Mouse (Mus musculus): ENCODE measurements around the gene Col24a1. TPM values are rescaled to one million over a fixed set of nuclear protein-coding genes. Genes with fewer than 3 reads are reported as not detected.
"Not testable (repeated sequence)": the region's sequence is repeated elsewhere in the genome, so short reads cannot be mapped to it uniquely, and the experiment has no call there.

Col24a1 gene
- polyA plus RNA-seq, 1 experiment from 2014 or later = 0.33 TPM

DNA sequence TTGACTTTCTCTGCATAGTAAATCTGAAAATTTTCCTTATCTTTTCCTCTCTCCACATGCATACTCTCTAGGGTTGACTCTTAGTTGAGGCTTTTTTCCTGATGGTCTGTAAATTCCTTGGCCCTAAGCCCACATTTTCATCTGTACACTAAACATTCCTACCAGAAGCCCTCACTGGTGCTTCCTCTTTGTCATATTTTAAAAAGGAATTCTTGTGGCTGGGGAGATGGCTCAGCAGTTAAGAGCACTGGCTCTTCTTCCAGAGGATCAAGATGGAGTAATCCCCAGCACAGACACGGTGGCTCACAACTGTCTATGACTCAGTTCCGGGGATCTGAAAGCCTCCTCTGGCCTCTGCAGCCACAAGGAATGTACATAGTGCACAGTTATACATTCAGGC, 128.1 kb downstream of the Col24a1 start:
- H3K4me2 ChIP-seq (ENCODE audit: low read depth, low read length) = no peak overlapping the region
- H3K9me3 ChIP-seq (ENCODE audit: low read length) = no peaks in the 10 kb centered on the region
- H3K4me3 ChIP-seq (ENCODE audit: low read depth, low read length) = no peak overlapping the region
- no peak overlapping the region for H3K9ac ChIP-seq (replicated peaks)
- H3K27me3 ChIP-seq (ENCODE audit: insufficient read depth, low read length) = no peaks in the 10 kb centered on the region
- no peak overlapping the region for H3K27ac ChIP-seq (ENCODE audit: low read depth)
- no peaks in the 10 kb centered on the region for H3K36me3 ChIP-seq (replicated peaks; ENCODE audit: insufficient read depth, low read length)
- 60% methylated on average over 2 of the region's 2 CpGs for WGBS (ENCODE audit: insufficient replicate concordance)
- DNase-seq = no peak
- TF ChIP-seq CTCF (IDR thresholded peaks at IDR 0.05; ENCODE audit: low read depth) (no peak), EP300 (IDR thresholded peaks at IDR 0.05; ENCODE audit: low read depth) (no peak)
- ATAC-seq = no peak
- no peaks in the 10 kb centered on the region for H3K4me1 ChIP-seq (ENCODE audit: insufficient read depth)

DNA sequence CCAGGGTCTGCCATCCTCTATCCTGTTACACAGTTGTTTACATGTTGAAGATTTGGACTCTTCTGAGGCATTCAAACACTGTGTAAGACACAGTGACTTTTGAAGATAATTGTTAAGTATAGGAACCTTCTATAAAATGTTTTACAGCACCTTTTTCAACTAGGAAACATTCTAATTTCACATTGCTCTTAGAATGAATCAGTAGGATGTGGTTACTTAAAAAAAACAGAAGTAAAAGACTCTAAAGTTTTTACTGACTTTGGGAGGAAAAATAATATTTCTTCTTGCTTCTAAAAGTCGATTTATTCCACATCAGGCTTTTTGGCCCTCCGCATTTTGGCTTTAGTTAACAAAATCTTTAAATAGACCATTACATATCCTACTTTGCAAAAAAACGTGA, 129.8 kb downstream of the Col24a1 start:
- TF ChIP-seq EP300 (IDR thresholded peaks at IDR 0.05; ENCODE audit: low read depth) = no peak
- no peak for TF ChIP-seq CTCF (IDR thresholded peaks at IDR 0.05; ENCODE audit: low read depth)
- H3K4me1 ChIP-seq (ENCODE audit: insufficient read depth) = no peaks in the 10 kb centered on the region
- no peak overlapping the region for H3K9ac ChIP-seq (replicated peaks)
- ATAC-seq = no peak
- H3K27me3 ChIP-seq (ENCODE audit: insufficient read depth, low read length) = no peaks in the 10 kb centered on the region
- H3K4me3 ChIP-seq (ENCODE audit: low read depth, low read length) = no peak overlapping the region
- no peaks in the 10 kb centered on the region for H3K36me3 ChIP-seq (replicated peaks; ENCODE audit: insufficient read depth, low read length)
- no peaks in the 10 kb centered on the region for H3K9me3 ChIP-seq (ENCODE audit: low read length)
- no peak overlapping the region for H3K27ac ChIP-seq (ENCODE audit: low read depth)
- H3K4me2 ChIP-seq (ENCODE audit: low read depth, low read length) = no peak overlapping the region
- DNase-seq = no peak
- WGBS (ENCODE audit: insufficient replicate concordance) = 80% methylated on average over 3 of the region's 3 CpGs

DNA sequence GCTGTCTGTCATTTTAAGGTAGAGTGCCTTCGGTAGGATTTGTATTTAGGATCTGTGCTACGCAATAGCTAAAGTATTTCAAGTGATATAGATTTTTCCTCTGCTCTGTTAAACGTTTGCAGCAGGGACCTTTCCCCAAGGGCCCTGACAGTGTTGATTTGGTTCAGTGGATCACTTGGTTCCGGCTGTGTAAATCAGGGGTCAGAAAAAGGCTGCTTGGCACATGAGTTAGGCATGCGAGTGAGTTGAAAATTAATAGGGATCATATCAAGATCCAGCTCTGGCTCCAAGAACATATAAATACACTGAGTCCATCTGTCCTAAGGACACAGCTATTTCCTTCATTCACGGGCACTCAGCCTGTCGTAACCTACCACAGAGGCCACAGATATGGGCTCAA, 146.1 kb downstream of the Col24a1 start:
- no peak for TF ChIP-seq EP300 (IDR thresholded peaks at IDR 0.05; ENCODE audit: low read depth)
- no peak for TF ChIP-seq CTCF (IDR thresholded peaks at IDR 0.05; ENCODE audit: low read depth)
- ATAC-seq (no peak), DNase-seq (no peak)
- H3K4me2 ChIP-seq (ENCODE audit: low read depth, low read length) = no peak overlapping the region
- no peaks in the 10 kb centered on the region for H3K9me3 ChIP-seq (ENCODE audit: low read length)
- no peak overlapping the region for H3K4me3 ChIP-seq (ENCODE audit: low read depth, low read length)
- H3K27ac ChIP-seq (ENCODE audit: low read depth) = no peak overlapping the region
- H3K36me3 ChIP-seq (replicated peaks; ENCODE audit: insufficient read depth, low read length) = no peaks in the 10 kb centered on the region
- H3K9ac ChIP-seq (replicated peaks) = no peak overlapping the region
- H3K27me3 ChIP-seq (ENCODE audit: insufficient read depth, low read length) = no peaks in the 10 kb centered on the region
- 71% methylated on average over 7 of the region's 7 CpGs for WGBS (ENCODE audit: insufficient replicate concordance)
- no peaks in the 10 kb centered on the region for H3K4me1 ChIP-seq (ENCODE audit: insufficient read depth)

DNA sequence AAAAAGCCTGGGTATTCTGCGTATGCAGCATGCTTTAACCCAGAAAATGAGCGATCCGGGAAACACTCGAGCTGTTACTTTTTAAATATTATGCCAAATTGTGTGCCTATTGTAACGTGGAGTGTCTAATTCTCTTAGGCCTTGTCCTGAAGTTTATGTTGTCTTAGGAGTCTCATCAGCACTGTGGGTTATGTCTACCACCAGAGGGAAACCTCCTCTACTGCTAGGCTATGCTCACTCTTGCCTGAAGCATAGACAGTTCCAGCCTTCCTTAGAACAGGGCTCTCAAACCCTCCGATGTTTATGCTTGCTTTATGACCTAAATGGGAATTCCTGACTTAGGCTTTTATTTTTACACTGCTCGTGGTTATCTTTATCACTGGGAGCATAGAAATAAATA, 146.8 kb downstream of the Col24a1 start:
- DNase-seq = no peak
- 75% methylated on average over 7 of the region's 7 CpGs for WGBS (ENCODE audit: insufficient replicate concordance)
- H3K36me3 ChIP-seq (replicated peaks; ENCODE audit: insufficient read depth, low read length) = no peaks in the 10 kb centered on the region
- H3K4me3 ChIP-seq (ENCODE audit: low read depth, low read length) = no peak overlapping the region
- no peaks in the 10 kb centered on the region for H3K27me3 ChIP-seq (ENCODE audit: insufficient read depth, low read length)
- no peak overlapping the region for H3K9ac ChIP-seq (replicated peaks)
- no peaks in the 10 kb centered on the region for H3K9me3 ChIP-seq (ENCODE audit: low read length)
- ATAC-seq = no peak
- H3K27ac ChIP-seq (ENCODE audit: low read depth) = no peak overlapping the region
- H3K4me2 ChIP-seq (ENCODE audit: low read depth, low read length) = no peak overlapping the region
- no peaks in the 10 kb centered on the region for H3K4me1 ChIP-seq (ENCODE audit: insufficient read depth)
- peak; percentile 32 for TF ChIP-seq CTCF (IDR thresholded peaks at IDR 0.05; ENCODE audit: low read depth)
- no peak for TF ChIP-seq EP300 (IDR thresholded peaks at IDR 0.05; ENCODE audit: low read depth)

DNA sequence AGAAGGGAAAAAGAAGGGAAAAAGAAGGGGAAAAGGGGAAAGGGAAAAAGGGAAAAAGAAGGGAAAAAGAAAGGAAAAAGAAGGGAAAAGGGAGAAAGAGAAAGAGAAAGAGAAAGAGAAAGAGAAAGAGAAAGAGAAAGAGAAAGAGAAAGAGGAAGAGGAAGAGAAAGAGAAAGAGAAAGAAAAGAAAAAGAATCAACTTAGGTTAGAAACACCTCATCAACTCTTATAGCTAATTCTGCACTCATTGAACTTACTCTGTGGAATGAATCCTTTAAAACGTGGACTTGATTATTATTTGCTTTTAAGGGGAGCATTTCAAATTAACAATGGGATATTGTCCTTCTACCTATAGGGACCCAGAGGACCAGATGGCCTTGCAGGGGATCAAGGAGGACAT, 148.7 kb downstream of the Col24a1 start:
- TF ChIP-seq CTCF (IDR thresholded peaks at IDR 0.05; ENCODE audit: low read depth) (no peak), EP300 (IDR thresholded peaks at IDR 0.05; ENCODE audit: low read depth) (no peak)
- H3K9me3 ChIP-seq (ENCODE audit: low read length) = no peaks in the 10 kb centered on the region
- no peak overlapping the region for H3K4me2 ChIP-seq (ENCODE audit: low read depth, low read length)
- no peaks in the 10 kb centered on the region for H3K4me1 ChIP-seq (ENCODE audit: insufficient read depth)
- H3K4me3 ChIP-seq (ENCODE audit: low read depth, low read length) = no peak overlapping the region
- no peaks in the 10 kb centered on the region for H3K36me3 ChIP-seq (replicated peaks; ENCODE audit: insufficient read depth, low read length)
- no peak for ATAC-seq
- 74% methylated on average over 1 of the region's 1 CpGs for WGBS (ENCODE audit: insufficient replicate concordance)
- H3K27ac ChIP-seq (ENCODE audit: low read depth) = no peak overlapping the region
- no peaks in the 10 kb centered on the region for H3K27me3 ChIP-seq (ENCODE audit: insufficient read depth, low read length)
- no peak for DNase-seq
- no peak overlapping the region for H3K9ac ChIP-seq (replicated peaks)

DNA sequence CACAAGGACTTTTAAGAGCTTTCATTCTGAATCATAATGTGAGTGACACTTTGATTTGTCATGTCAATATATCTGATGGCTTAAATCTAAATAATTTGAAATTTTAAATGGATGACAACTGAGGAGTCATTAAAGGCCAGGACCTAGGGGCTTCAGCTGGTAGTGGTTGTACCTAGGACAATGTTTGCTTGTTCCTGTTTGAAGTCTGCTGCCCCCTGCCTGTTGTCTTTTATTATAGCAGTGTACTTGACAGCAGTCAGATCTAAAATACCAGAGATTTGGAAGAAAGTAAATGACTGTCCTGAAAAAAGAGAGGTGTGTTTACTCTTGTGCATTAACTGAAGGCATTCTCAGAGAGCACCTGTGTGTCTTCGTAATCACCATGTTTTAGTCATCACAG, 150.0 kb downstream of the Col24a1 start:
- Histone ChIP-seq H3K4me1 (ENCODE audit: insufficient read depth) (no peaks in the 10 kb centered on the region), H3K27ac (ENCODE audit: low read depth) (no peak overlapping the region), H3K27me3 (ENCODE audit: insufficient read depth, low read length) (no peaks in the 10 kb centered on the region), H3K9me3 (ENCODE audit: low read length) (no peaks in the 10 kb centered on the region), H3K9ac (replicated peaks) (no peak overlapping the region), H3K4me3 (ENCODE audit: low read depth, low read length) (no peak overlapping the region), H3K36me3 (replicated peaks; ENCODE audit: insufficient read depth, low read length) (no peaks in the 10 kb centered on the region), H3K4me2 (ENCODE audit: low read depth, low read length) (no peak overlapping the region)
- ATAC-seq (no peak), DNase-seq (no peak)
- TF ChIP-seq EP300 (IDR thresholded peaks at IDR 0.05; ENCODE audit: low read depth) (no peak), CTCF (IDR thresholded peaks at IDR 0.05; ENCODE audit: low read depth) (peak; percentile 35; the same call in 1 of the 2 replicates)
- 84% methylated on average over 1 of the region's 1 CpGs for WGBS (ENCODE audit: insufficient replicate concordance)

DNA sequence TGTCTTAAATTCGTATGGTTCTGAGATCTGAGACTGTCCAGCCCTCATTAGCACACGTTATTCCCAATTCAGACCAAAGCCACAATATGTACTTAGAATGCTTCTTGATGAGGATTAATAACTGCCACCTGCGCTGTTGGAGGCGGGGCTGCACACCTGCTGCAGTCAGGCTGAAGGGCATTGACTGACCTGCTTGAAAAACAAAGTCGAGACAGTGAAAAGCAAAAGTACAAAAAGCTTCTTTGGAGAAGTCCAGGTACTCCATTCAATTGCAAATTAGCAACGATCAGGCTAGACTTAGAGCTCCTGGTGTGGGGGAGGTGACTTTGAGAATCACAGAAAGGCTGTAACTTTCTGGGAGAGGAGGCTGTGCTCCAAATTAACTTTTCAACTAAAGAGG, 150.9 kb downstream of the Col24a1 start:
- not testable (repeated sequence) for H3K9me3 ChIP-seq (ENCODE audit: low read length); H3K27ac ChIP-seq (ENCODE audit: low read depth); H3K36me3 ChIP-seq (replicated peaks; ENCODE audit: insufficient read depth, low read length); H3K4me2 ChIP-seq (ENCODE audit: low read depth, low read length); H3K4me1 ChIP-seq (ENCODE audit: insufficient read depth); ATAC-seq; H3K27me3 ChIP-seq (ENCODE audit: insufficient read depth, low read length); DNase-seq; H3K9ac ChIP-seq (replicated peaks); H3K4me3 ChIP-seq (ENCODE audit: low read depth, low read length)
- WGBS (ENCODE audit: insufficient replicate concordance) = 72% methylated on average over 6 of the region's 6 CpGs
